Mouse (Mus musculus): ENCODE data around the gene Tbxas1.

DNA sequence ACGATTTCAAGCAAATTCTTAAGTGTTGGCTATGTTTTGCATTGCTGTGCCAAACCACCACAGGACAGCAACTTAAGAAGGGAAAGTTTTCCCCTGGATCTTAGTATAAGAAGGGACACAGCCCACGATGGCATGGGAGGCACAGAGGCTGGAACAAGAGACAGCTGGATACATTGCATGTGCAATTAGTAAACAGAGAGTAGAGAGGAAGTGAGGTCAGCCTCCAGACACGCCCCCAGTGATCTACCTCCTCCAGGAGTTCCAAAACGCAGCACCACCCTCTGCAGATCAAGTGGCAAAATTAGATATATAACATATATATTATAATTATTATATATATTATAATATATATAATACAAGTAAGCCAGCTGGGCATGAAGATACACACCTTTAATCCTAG is 132.9 kb downstream of the Tbxas1 start:
- TF ChIP-seq CTCF (conservative IDR thresholded peaks at IDR 0.05; ENCODE audit: low read length) (no peak), POU5F1 (IDR thresholded peaks at IDR 0.05; ENCODE audit: borderline replicate concordance, low read length) (no peak)
